In the genomic region with DNA sequence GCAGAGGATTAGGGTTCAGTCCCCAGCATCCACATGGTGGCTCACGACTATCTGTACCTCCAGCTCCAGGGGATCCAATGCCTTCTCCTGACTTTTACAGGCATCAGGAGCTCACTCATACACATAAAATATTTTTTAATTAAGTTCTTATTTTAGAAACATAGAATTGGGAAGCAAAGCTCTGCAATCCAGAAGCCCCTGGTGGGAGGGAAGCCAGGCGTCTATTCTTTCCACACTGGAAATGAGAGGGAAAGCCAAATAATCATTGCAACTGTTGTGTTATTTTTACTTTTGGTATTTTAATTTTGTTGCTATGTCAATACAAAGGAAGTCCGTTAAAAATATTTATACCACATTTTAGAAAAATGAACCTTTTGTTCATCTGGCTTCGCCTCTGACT, we compare ENCODE assay signal across 19 mouse cellular contexts. TPM values are rescaled to one million over a fixed set of nuclear protein-coding genes. Genes with fewer than 3 reads are reported as not detected.
"Had no signal": no experiment of that assay in that cellular context is flagged by ENCODE, and none has a peak within 500 bp of the region (broad histone marks: within the 10 kb centered on the region; RNA-seq: fewer than 3 reads in every experiment).

No protein-coding gene starts in this region.

- H3K4me3 ChIP-seq: midbrain, embryonic 10.5 days; midbrain, embryonic 12.5 days; myocyte; neural tube, embryonic 13.5 days; neural tube, embryonic 15.5 days had no signal

- DNase-seq: lung, adult 18-20 months; lung, embryonic 14.5 days; lung, postnatal 10 days; lung, postnatal 4 days; midbrain, embryonic 14.5 days; retina, postnatal 1 day; right cerebral cortex, adult 18-20 months; right cerebral cortex, postnatal 25 days; right cerebral cortex, postnatal 4 days; spleen, adult 18-20 months; thymus, adult 18-20 months; thymus, postnatal 14 days; thymus, postnatal 36 days had no signal

- H3K27ac ChIP-seq: midbrain, embryonic 10.5 days; midbrain, embryonic 12.5 days; neural tube, embryonic 13.5 days; neural tube, embryonic 15.5 days had no signal

RNA-seq across cellular contexts. Expression of a gene that starts 35.8 kb away (rescaled TPM):
- total RNA-seq: megakaryocyte-erythroid progenitor cell, adult 5-6 weeks had no signal
